Mouse (Mus musculus): ENCODE measurements around the gene Jakmip3.

DNA sequence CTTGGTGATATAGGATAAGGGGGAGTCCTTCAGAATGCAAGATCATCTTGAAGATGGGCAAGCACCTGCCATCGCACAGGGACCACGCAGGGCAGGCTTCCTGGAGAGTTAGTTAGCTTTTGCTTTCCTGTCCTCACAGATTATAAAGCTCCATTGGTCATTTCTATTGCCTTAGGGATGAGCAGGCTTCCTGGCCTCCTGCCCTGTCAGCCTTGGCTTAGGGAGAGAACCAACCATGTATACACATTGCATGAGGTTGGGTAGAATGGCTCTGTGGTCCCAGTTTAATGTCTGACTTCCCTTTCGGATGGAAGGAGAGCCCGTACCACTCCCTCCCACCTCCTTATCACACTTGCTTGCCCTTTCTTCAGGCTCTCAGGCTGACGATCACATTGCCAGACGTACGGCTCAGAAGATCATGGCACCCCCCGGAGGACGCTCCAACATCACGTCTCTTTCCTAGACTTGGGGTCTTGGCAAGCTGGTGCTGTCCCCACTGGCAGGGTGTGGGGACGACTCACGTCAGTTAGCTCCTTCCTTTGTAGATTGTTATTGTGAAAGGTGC, 160.1 kb downstream of the Jakmip3 start:
- TF ChIP-seq CTCF (IDR thresholded peaks at IDR 0.05; ENCODE audit: extremely low read depth, insufficient read length, insufficient replicate concordance, low read depth, low read length), result no peak
- TF ChIP-seq POLR2A (IDR thresholded peaks at IDR 0.05; ENCODE audit: low read depth, low read length), result no peak
